Mouse (Mus musculus): ENCODE results near the gene Dmac2.

DNA sequence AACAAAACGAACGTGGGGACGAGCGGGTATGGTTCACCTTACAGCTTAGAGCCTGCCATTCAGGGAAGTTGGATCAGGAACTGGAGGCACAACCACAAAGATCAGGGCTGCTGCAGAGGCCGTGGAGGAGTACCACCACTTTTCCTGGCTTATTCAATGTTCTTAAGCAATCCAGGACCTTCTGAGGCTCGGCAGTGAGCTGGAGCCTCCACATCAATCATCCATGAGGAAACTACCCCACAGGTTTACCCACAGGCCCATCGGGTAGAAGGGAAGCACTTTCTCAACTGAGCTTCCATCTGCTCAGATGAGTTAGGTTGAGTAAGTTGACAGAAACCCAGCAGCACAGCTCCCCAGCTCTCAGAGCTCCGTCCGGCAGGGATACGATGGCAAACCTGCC, 39.8 kb upstream of the Dmac2 start:
- TF ChIP-seq CTCF (IDR thresholded peaks at IDR 0.05; ENCODE audit: control insufficient read depth, insufficient read depth, insufficient replicate concordance, low read depth, low read length) (no peak), POLR2A (IDR thresholded peaks at IDR 0.05; ENCODE audit: control insufficient read depth, low read depth, low read length) (no peak)
